Mouse (Mus musculus) heart, postnatal 0 days (tissue): ENCODE measurements around the gene Adcy2.

ENCODE experiments used
- CTCF ChIP-seq: IDR thresholded peaks from 2 replicates; pipeline ENCODE4 v1.5.1; 2016; ENCODE audit warnings: antibody characterized with exemption, control low read depth, low read depth
- EP300 ChIP-seq: IDR thresholded peaks from 2 replicates; pipeline ENCODE4 v1.6.1; 2016; ENCODE audit warnings: antibody characterized with exemption, low read depth

DNA sequence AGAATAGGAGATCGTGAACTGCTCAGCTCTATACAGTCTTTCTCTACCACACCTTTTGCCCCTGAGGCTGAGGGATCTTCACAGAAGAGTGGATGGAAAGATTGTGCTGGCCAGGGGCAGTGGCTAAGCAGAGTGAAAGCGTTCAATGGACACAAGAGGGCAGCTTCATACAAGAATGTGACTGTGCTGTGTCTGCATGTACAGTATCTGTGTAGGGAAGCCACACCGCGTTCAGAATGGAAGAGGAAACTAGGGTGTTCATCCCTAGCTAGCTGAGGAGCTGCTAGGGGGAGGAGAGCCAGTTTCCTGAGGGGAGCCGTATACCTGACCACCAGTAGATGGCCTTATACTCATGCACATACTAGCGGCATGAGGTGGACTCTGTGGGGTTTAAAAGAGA lies 376.5 kb downstream of the Adcy2 start:
- TF ChIP-seq CTCF = no peak; the same call in 1 of the 2 replicates
- no peak for TF ChIP-seq EP300
